Mouse (Mus musculus) embryonic facial prominence, embryonic 12.5 days (tissue): ENCODE results near the gene Rgs21. TPM values are rescaled to one million over a fixed set of nuclear protein-coding genes. Genes with fewer than 3 reads are reported as not detected.

ENCODE experiments used
- ATAC-seq: fragments of 200-750 bp; cut with Nextera tagmentation; 2 replicates; pipeline ENCODE4 v1.8.0; 2017; ENCODE audit not compliant: insufficient number of reproducible peaks, insufficient read depth, low FRiP score, low TSS enrichment
- H3K27ac ChIP-seq: fragments of 300-500 bp; sonication (generic); 2 replicates; pipeline ENCODE4 v1.5.1; 2016; ENCODE audit warnings: mild to moderate bottlenecking
- H3K27me3 ChIP-seq: fragments of 300-500 bp; sonication (generic); 2 replicates; pipeline ENCODE4 v1.6.1; 2016; ENCODE audit warnings: mild to moderate bottlenecking, moderate library complexity
- H3K36me3 ChIP-seq: fragments of 300-500 bp; sonication (generic); 2 replicates; pipeline ENCODE4 v1.6.1; 2016; ENCODE audit warnings: mild to moderate bottlenecking
- H3K4me1 ChIP-seq: fragments of 300-500 bp; sonication (generic); 2 replicates; pipeline ENCODE4 v1.6.1; 2016
- H3K4me2 ChIP-seq: fragments of 300-500 bp; sonication (generic); replicated peaks from 2 replicates; pipeline ENCODE4 v1.6.1; 2016; ENCODE audit warnings: mild to moderate bottlenecking, moderate library complexity
- H3K4me3 ChIP-seq: fragments of 300-500 bp; sonication (generic); 2 replicates; pipeline ENCODE4 v1.5.1; 2016; ENCODE audit warnings: mild to moderate bottlenecking
- H3K9ac ChIP-seq: fragments of 300-500 bp; sonication (generic); 2 replicates; pipeline ENCODE4 v1.6.1; 2016; ENCODE audit warnings: mild to moderate bottlenecking, moderate library complexity
- H3K9me3 ChIP-seq: fragments of 300-500 bp; sonication (generic); 2 replicates; pipeline ENCODE4 v1.6.1; 2016; ENCODE audit warnings: mild to moderate bottlenecking, moderate library complexity
- WGBS: fragments of 180-500 bp; shearing (Covaris S2); methylation state at CpG from one replicate; pipeline ENCODE4 v1.1.7; 2016; 5-methylcytosine and 5-hydroxymethylcytosine counted together
- polyA plus RNA-seq: library from polyadenylated mRNA; unstranded; fragments of >200 nt; fragmentation: Nextera tagmentation; extraction: Ambion mirVana; gene quantifications from 2 replicates; pipeline ENCODE4 v1.2.1, GENCODE M21; 2016

The Rgs21 gene
- polyA plus RNA-seq, 1 experiment from 2014 or later = not detected

DNA sequence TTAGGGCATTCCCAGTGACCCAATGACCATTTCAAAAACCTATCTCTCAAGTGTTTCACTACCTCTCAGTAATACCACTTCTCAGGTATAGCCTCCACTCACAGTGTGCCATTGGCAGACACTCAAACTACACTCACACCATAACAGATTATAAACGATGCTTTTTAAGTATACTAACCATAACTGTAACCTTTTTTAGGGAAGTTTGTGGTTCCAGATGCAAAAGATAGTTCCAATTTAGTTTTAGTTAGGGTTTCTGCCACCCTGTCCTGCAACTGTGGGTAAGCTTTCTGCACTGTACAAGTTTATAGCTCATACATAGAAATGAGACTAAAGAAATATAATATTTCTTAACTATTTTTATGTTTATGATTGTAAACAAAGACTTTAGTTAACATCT, 67.7 kb downstream of the Rgs21 start:
- no peak overlapping the region for H3K4me3 ChIP-seq
- no peak for ATAC-seq
- no peaks in the 10 kb centered on the region for H3K9me3 ChIP-seq
- no peaks in the 10 kb centered on the region for H3K27me3 ChIP-seq
- H3K4me2 ChIP-seq = no peak overlapping the region
- 78% methylated on average over 1 of the region's 1 CpGs for WGBS
- H3K27ac ChIP-seq = no peak overlapping the region
- no peaks in the 10 kb centered on the region for H3K4me1 ChIP-seq
- H3K36me3 ChIP-seq = no peaks in the 10 kb centered on the region
- H3K9ac ChIP-seq = no peak overlapping the region

DNA sequence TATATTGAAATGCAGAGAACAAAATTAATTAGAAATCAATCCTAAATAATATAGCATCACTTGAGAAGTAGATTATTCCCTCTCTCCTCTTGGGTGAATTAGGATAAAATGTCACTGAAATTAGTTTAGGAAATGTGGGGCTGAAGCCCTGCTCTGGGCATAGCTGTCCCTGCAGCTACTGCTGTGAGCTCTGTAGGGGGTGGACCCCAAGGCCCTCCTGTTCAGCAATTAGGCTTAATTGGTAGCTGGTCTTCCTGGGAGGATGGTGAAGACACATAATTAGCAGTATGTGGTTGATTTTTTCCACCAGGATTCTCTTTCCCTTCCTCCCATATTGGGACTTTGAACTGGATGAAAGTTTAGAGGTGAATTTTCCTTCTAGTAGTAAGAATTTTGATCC, 68.7 kb downstream of the Rgs21 start:
- H3K27me3 ChIP-seq = no peaks in the 10 kb centered on the region
- H3K4me2 ChIP-seq = no peak overlapping the region
- H3K9ac ChIP-seq = no peak overlapping the region
- no peak overlapping the region for H3K27ac ChIP-seq
- no peak for ATAC-seq
- H3K36me3 ChIP-seq = no peaks in the 10 kb centered on the region
- no peak overlapping the region for H3K4me3 ChIP-seq
- no peaks in the 10 kb centered on the region for H3K4me1 ChIP-seq
- H3K9me3 ChIP-seq = no peaks in the 10 kb centered on the region

DNA sequence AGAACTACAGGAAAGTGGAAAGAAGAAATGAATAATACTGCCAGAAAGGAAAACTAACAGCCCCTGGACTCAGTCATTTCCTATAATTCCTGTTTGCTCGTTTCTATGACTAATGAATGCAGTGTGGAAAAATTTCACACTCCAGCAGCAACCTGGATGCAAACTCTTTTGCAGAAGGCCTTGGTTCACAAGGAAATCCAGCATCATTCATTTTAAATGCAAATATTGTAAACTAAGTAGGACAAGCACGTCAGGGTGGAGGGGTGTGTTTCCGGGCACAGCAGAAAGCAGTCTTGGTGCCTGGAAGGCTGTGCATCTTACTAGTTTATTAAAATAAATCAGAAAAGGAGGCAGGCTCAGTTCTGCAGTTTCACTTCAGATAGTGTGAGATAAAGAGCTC, 69.4 kb downstream of the Rgs21 start:
- H3K9ac ChIP-seq = no peak overlapping the region
- H3K4me1 ChIP-seq = no peaks in the 10 kb centered on the region
- H3K27me3 ChIP-seq = no peaks in the 10 kb centered on the region
- no peak overlapping the region for H3K4me3 ChIP-seq
- no peak for ATAC-seq
- H3K9me3 ChIP-seq = no peaks in the 10 kb centered on the region
- no peak overlapping the region for H3K4me2 ChIP-seq
- no peaks in the 10 kb centered on the region for H3K36me3 ChIP-seq
- H3K27ac ChIP-seq = no peak overlapping the region
- 28% methylated on average over 3 of the region's 3 CpGs for WGBS

DNA sequence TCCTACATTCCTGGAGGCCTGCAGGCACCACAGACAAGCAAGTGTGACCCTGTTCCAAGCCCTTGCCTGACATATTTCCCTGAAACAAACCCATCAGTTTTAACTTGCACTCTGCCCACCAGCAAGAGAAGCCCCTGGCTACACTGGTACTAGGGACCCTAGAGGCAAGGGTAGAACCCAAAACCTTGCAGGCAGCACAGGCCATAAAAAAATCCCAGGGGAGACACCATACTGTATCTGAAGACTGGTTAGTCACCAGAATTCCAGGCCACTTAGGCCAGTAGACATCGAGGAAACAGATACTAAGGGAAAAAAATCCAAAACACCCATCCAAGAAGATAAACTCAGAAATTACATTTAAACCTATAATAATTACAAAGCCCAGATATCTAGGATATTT, 74.1 kb downstream of the Rgs21 start:
- Histone ChIP-seq H3K36me3 (no peaks in the 10 kb centered on the region), H3K4me2 (no peak overlapping the region), H3K9ac (no peak overlapping the region), H3K4me1 (no peaks in the 10 kb centered on the region), H3K9me3 (no peaks in the 10 kb centered on the region), H3K27ac (no peak overlapping the region), H3K27me3 (no peaks in the 10 kb centered on the region), H3K4me3 (no peak overlapping the region)
- no peak for ATAC-seq
- 90% methylated on average over 1 of the region's 1 CpGs for WGBS

DNA sequence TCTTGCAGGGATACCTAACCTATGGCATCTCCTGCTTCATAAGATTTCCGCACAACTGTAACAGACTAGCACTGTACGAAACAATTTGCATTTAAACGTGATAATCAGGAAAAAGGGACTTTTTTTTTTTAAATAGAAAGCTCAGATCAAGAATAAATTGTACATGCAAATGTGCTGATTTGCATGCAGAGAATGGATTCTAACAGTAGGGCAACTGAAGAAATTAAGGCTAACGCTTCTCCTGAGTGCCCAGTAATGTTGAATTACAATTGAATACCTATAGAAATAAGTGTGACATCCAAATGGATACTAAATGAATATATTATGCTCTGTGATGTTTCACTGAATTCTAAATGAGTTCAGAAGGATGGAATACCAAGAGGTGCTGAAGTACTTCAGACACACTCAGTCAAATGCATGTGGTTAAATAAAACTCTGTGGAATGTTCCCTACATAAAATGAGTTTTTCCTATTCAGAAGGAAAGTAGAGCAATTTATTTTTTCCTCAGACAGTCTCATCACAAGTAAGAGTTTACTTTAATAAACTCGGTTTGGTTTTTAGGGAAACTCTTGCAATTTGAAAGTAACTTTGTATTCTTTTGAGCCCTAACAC, 79.1 kb downstream of the Rgs21 start:
- 87% methylated on average over 5 of the region's 5 CpGs for whole genome bisulfite sequencing
- H3K4me2 ChIP-seq = no peak overlapping the region
- H3K9me3 ChIP-seq = no peaks in the 10 kb centered on the region
- no peak for ATAC-seq
- no peaks in the 10 kb centered on the region for H3K27me3 ChIP-seq
- H3K4me1 ChIP-seq = no peaks in the 10 kb centered on the region
- H3K27ac ChIP-seq = no peak overlapping the region
- no peak overlapping the region for H3K4me3 ChIP-seq
- no peaks in the 10 kb centered on the region for H3K36me3 ChIP-seq
- no peak overlapping the region for H3K9ac ChIP-seq

Other genes with a start within 250 kb of the Rgs21 start
- 1.2 and 1.6 TPM in 2 replicates for gene Rgs18, start 207.8 kb upstream of the Rgs21 start, polyA plus RNA-seq